19 mouse cellular contexts compared by ENCODE assay signal in genomic region chr3:151399270-151399669, GRCm38 (mm10). TPM values are rescaled to one million over a fixed set of nuclear protein-coding genes. Genes with fewer than 3 reads are reported as not detected.
A peak's percentile ranks its signal among the peaks of the same experiment; 100 is the strongest.
DNase-seq lines count a peak whose midpoint lies in the region; ATAC-seq lines count a peak whose summit lies in the region.
"Had no signal": no experiment of that assay in that cellular context is flagged by ENCODE, and none has a peak within 500 bp of the region (broad histone marks: within the 10 kb centered on the region; RNA-seq: fewer than 3 reads in every experiment).

No protein-coding gene starts in this region.

- no peaks in the 10 kb centered on the region for H3K36me3 ChIP-seq in hindbrain, embryonic 16.5 days (ENCODE audit: control insufficient read depth, insufficient read depth, low read length)
- H3K36me3 ChIP-seq in hindbrain, embryonic 13.5 days: no peaks in the 10 kb centered on the region
- H3K36me3 ChIP-seq in midbrain, embryonic 11.5 days (ENCODE audit: control insufficient read depth, insufficient read depth, low read length): no peaks in the 10 kb centered on the region
- no peaks in the 10 kb centered on the region for H3K36me3 ChIP-seq in midbrain, embryonic 14.5 days (ENCODE audit: control insufficient read depth, insufficient read depth, low read length)
- no peaks in the 10 kb centered on the region for H3K36me3 ChIP-seq in neural tube, embryonic 15.5 days
- H3K36me3 ChIP-seq: forebrain, embryonic 12.5 days; heart, embryonic 15.5 days; kidney, embryonic 15.5 days; neural tube, embryonic 13.5 days had no signal

- H3K4me3 ChIP-seq in hindbrain, embryonic 16.5 days (ENCODE audit: low read length): no peak overlapping the region
- H3K4me3 ChIP-seq in hindbrain, embryonic 13.5 days: no peak overlapping the region
- H3K4me3 ChIP-seq in midbrain, embryonic 11.5 days (ENCODE audit: low read depth, low read length): no peak overlapping the region
- no peak overlapping the region for H3K4me3 ChIP-seq in midbrain, embryonic 14.5 days (replicated peaks; ENCODE audit: low read depth, low read length)
- no peak overlapping the region for H3K4me3 ChIP-seq in neural tube, embryonic 15.5 days (replicated peaks)
- H3K4me3 ChIP-seq: forebrain, embryonic 12.5 days; heart, adult 2 months; heart, embryonic 15.5 days; kidney, embryonic 15.5 days; neural tube, embryonic 13.5 days had no signal

- H3K4me2 ChIP-seq in hindbrain, embryonic 16.5 days (ENCODE audit: low read length): no peak overlapping the region
- H3K4me2 ChIP-seq in hindbrain, embryonic 13.5 days: no peak overlapping the region
- H3K4me2 ChIP-seq in midbrain, embryonic 11.5 days: no peak overlapping the region
- H3K4me2 ChIP-seq in midbrain, embryonic 14.5 days (ENCODE audit: low read length): no peak overlapping the region
- no peak overlapping the region for H3K4me2 ChIP-seq in neural tube, embryonic 15.5 days
- H3K4me2 ChIP-seq: forebrain, embryonic 12.5 days; heart, embryonic 15.5 days; kidney, embryonic 15.5 days; neural tube, embryonic 13.5 days had no signal

- DNase-seq in midbrain, embryonic 11.5 days (ENCODE audit: low spot score, missing footprints): peak; percentile 56
- DNase-seq in midbrain, embryonic 14.5 days: no peak
- peak; percentile 14 for DNase-seq in fibroblast of lung, adult 2 months (ENCODE audit: low read depth)
- DNase-seq in layer of hippocampus, postnatal 25 days (ENCODE audit: extremely low spot score in 1 of 2, low spot score in 1 of 2): no peak
- DNase-seq: adrenal gland, adult 2 months; embryo, embryonic 11 days; gastrocnemius, postnatal 25 days; heart, adult 2 months; liver, postnatal 0 days; thymus, postnatal 14 days had no signal

- H3K27me3 ChIP-seq in hindbrain, embryonic 16.5 days (replicated peaks; ENCODE audit: control insufficient read depth, insufficient read depth, low read length): no peaks in the 10 kb centered on the region
- H3K27me3 ChIP-seq in hindbrain, embryonic 13.5 days: no peaks in the 10 kb centered on the region
- no peaks in the 10 kb centered on the region for H3K27me3 ChIP-seq in midbrain, embryonic 11.5 days (ENCODE audit: control insufficient read depth, insufficient read depth, low read length)
- no peaks in the 10 kb centered on the region for H3K27me3 ChIP-seq in midbrain, embryonic 14.5 days (ENCODE audit: control insufficient read depth, insufficient read depth, low read length)
- H3K27me3 ChIP-seq in neural tube, embryonic 15.5 days (replicated peaks): no peaks in the 10 kb centered on the region
- H3K27me3 ChIP-seq: forebrain, embryonic 12.5 days; heart, embryonic 15.5 days; kidney, embryonic 15.5 days; neural tube, embryonic 13.5 days had no signal

- no peaks in the 10 kb centered on the region for H3K4me1 ChIP-seq in hindbrain, embryonic 16.5 days (ENCODE audit: control insufficient read depth, insufficient read depth, low read depth, low read length)
- H3K4me1 ChIP-seq in hindbrain, embryonic 13.5 days (replicated peaks): no peaks in the 10 kb centered on the region
- H3K4me1 ChIP-seq in midbrain, embryonic 11.5 days (ENCODE audit: control insufficient read depth, insufficient read depth, low read length): no peaks in the 10 kb centered on the region
- no peaks in the 10 kb centered on the region for H3K4me1 ChIP-seq in midbrain, embryonic 14.5 days (ENCODE audit: control insufficient read depth, insufficient read depth, low read length)
- no peaks in the 10 kb centered on the region for H3K4me1 ChIP-seq in neural tube, embryonic 15.5 days
- H3K4me1 ChIP-seq: forebrain, embryonic 12.5 days; heart, embryonic 15.5 days; kidney, embryonic 15.5 days; neural tube, embryonic 13.5 days had no signal

- no peaks in the 10 kb centered on the region for H3K9me3 ChIP-seq in hindbrain, embryonic 16.5 days (ENCODE audit: control insufficient read depth, low read length)
- no peaks in the 10 kb centered on the region for H3K9me3 ChIP-seq in hindbrain, embryonic 13.5 days
- H3K9me3 ChIP-seq in midbrain, embryonic 11.5 days (ENCODE audit: control insufficient read depth, low read length): no peaks in the 10 kb centered on the region
- no peaks in the 10 kb centered on the region for H3K9me3 ChIP-seq in midbrain, embryonic 14.5 days (ENCODE audit: control insufficient read depth, low read length)
- H3K9me3 ChIP-seq in neural tube, embryonic 15.5 days (replicated peaks): no peaks in the 10 kb centered on the region
- H3K9me3 ChIP-seq: forebrain, embryonic 12.5 days; heart, embryonic 15.5 days; kidney, embryonic 15.5 days; neural tube, embryonic 13.5 days had no signal

- no peak overlapping the region for H3K27ac ChIP-seq in hindbrain, embryonic 16.5 days (ENCODE audit: low read depth, low read length)
- no peak overlapping the region for H3K27ac ChIP-seq in hindbrain, embryonic 13.5 days
- no peak overlapping the region for H3K27ac ChIP-seq in midbrain, embryonic 11.5 days (ENCODE audit: low read depth, low read length)
- H3K27ac ChIP-seq in midbrain, embryonic 14.5 days (replicated peaks; ENCODE audit: low read depth, low read length): no peak overlapping the region
- no peak overlapping the region for H3K27ac ChIP-seq in neural tube, embryonic 15.5 days (replicated peaks)
- H3K27ac ChIP-seq: forebrain, embryonic 12.5 days; heart, adult 2 months; heart, embryonic 15.5 days; kidney, embryonic 15.5 days; neural tube, embryonic 13.5 days had no signal

- peak; percentile 72; the same call in 1 of the 2 replicates for ATAC-seq in hindbrain, embryonic 16.5 days
- no peak for ATAC-seq in hindbrain, embryonic 13.5 days (ENCODE audit: low FRiP score)
- ATAC-seq in midbrain, embryonic 11.5 days (ENCODE audit: low FRiP score): no peak
- no peak for ATAC-seq in midbrain, embryonic 14.5 days (ENCODE audit: low FRiP score, low TSS enrichment)
- ATAC-seq in neural tube, embryonic 15.5 days (ENCODE audit: low FRiP score): peak; percentile 59; the same call in 1 of the 2 replicates
- ATAC-seq: intestine, postnatal 0 days; liver, postnatal 0 days had no signal

- WGBS in hindbrain, embryonic 16.5 days: 67% methylated on average over 1 of the region's 1 CpGs
- WGBS in hindbrain, embryonic 13.5 days: 81% methylated on average over 1 of the region's 1 CpGs
- WGBS in midbrain, embryonic 11.5 days: 68% methylated on average over 1 of the region's 1 CpGs
- WGBS in midbrain, embryonic 14.5 days: 90% methylated on average over 1 of the region's 1 CpGs
- WGBS in neural tube, embryonic 15.5 days: 80% methylated on average over 1 of the region's 1 CpGs

- H3K9ac ChIP-seq in hindbrain, embryonic 16.5 days (ENCODE audit: low read depth, low read length): no peak overlapping the region
- no peak overlapping the region for H3K9ac ChIP-seq in hindbrain, embryonic 13.5 days
- no peak overlapping the region for H3K9ac ChIP-seq in midbrain, embryonic 11.5 days (ENCODE audit: low read length)
- H3K9ac ChIP-seq in midbrain, embryonic 14.5 days (replicated peaks; ENCODE audit: low read length): no peak overlapping the region
- H3K9ac ChIP-seq in neural tube, embryonic 15.5 days (replicated peaks): no peak overlapping the region
- H3K9ac ChIP-seq: forebrain, embryonic 12.5 days; heart, embryonic 15.5 days; kidney, embryonic 15.5 days; liver, postnatal 0 days; neural tube, embryonic 13.5 days had no signal

RNA-seq across cellular contexts. Expression of gene Adgrl4, which starts 38.4 kb away (rescaled TPM):
- polyA plus RNA-seq in hindbrain, embryonic 16.5 days (2015; fragmentation: Nextera tagmentation; extraction: Ambion mirVana): 14.7 and 16.0 TPM in 2 replicates
- 12.7 and 13.9 TPM in 2 replicates for polyA plus RNA-seq in hindbrain, embryonic 13.5 days (2015; fragmentation: Nextera tagmentation; extraction: Ambion mirVana)
- 8.2 and 8.3 TPM in 2 replicates for polyA plus RNA-seq in midbrain, embryonic 11.5 days (2014; fragmentation: Nextera tagmentation; extraction: Ambion mirVana)
- polyA plus RNA-seq in midbrain, embryonic 14.5 days (2014; fragmentation: Nextera tagmentation; extraction: Ambion mirVana): 12.2 and 15.5 TPM in 2 replicates
- polyA plus RNA-seq in neural tube, embryonic 15.5 days (2015; fragmentation: Nextera tagmentation; extraction: Ambion mirVana): 12.2 and 16.5 TPM in 2 replicates
- total RNA-seq in layer of hippocampus, postnatal 25 days (2021): 10 to 100 TPM; 16.0 to 19.5 TPM
- polyA plus RNA-seq: C2C12 had no signal

Comparison
In these comparisons a context has a peak if more than half of its experiments do, and no peak if none do; other contexts are left out.
1. ATAC-seq: peak in hindbrain, embryonic 16.5 days (single experiment) and neural tube, embryonic 15.5 days (single experiment); none in hindbrain, embryonic 13.5 days (single experiment), midbrain, embryonic 11.5 days (single experiment) and midbrain, embryonic 14.5 days (single experiment).
2. DNase-seq: peak in midbrain, embryonic 11.5 days (single experiment) and fibroblast of lung, adult 2 months (single experiment); none in midbrain, embryonic 14.5 days (single experiment) and layer of hippocampus, postnatal 25 days (0 of 2).